Mouse (Mus musculus) cerebellum, adult 2 months (tissue): ENCODE results near the gene Ryr2. TPM values are rescaled to one million over a fixed set of nuclear protein-coding genes. Genes with fewer than 3 reads are reported as not detected.

Source experiments
- DNase-seq, 2 experiments: peaks; one replicate each; pipeline ENCODE4 v3.0.0; 2021
- H3K27ac ChIP-seq: fragments of 200-500 bp; 2 replicates; pipeline ENCODE4 v1.5.1; 2012; ENCODE audit warnings: low read length, control low read depth, inconsistent platforms; ENCODE audit not compliant: insufficient read depth
- H3K27me3 ChIP-seq: fragments of 200-500 bp; 2 replicates; pipeline ENCODE4 v1.6.1; 2012; ENCODE audit warnings: inconsistent platforms, mild to moderate bottlenecking, low read length, moderate library complexity; ENCODE audit not compliant: control insufficient read depth, insufficient read depth
- H3K4me1 ChIP-seq: fragments of 200-500 bp; 2 replicates; pipeline ENCODE4 v1.6.1; 2011; ENCODE audit warnings: low read length; ENCODE audit not compliant: control insufficient read depth, insufficient read depth
- H3K4me3 ChIP-seq: fragments of 200-500 bp; replicated peaks from 2 replicates; pipeline ENCODE3; 2011; ENCODE audit warnings: mild to moderate bottlenecking, low read depth, low read length, control low read depth; ENCODE audit not compliant: insufficient read depth
- CTCF ChIP-seq: fragments of 200-500 bp; IDR thresholded peaks from 2 replicates; pipeline ENCODE4 v1.5.1; 2011; ENCODE audit warnings: low read depth, mild to moderate bottlenecking, control low read depth, low read length, moderate library complexity, borderline replicate concordance; ENCODE audit not compliant: insufficient read depth
- POLR2A ChIP-seq: fragments of 200-500 bp; IDR thresholded peaks from 2 replicates; pipeline ENCODE4 v1.6.1; 2011; ENCODE audit warnings: low read length, control low read depth, borderline replicate concordance; ENCODE audit not compliant: insufficient read depth
- WGBS: fragments of 180-500 bp; shearing (Covaris S2); methylation state at CpG from one replicate; pipeline ENCODE4 v1.1.7; 2018; 5-methylcytosine and 5-hydroxymethylcytosine counted together
- polyA plus RNA-seq: library from polyadenylated mRNA; depleted of rRNA; stranded (reverse); fragments of >200 nt; gene quantifications from 2 replicates; pipeline ENCODE4 v1.2.3, GENCODE M21; 2012

Gene Ryr2
- polyA plus RNA-seq, 1 experiment, result 59.8 TPM

DNA sequence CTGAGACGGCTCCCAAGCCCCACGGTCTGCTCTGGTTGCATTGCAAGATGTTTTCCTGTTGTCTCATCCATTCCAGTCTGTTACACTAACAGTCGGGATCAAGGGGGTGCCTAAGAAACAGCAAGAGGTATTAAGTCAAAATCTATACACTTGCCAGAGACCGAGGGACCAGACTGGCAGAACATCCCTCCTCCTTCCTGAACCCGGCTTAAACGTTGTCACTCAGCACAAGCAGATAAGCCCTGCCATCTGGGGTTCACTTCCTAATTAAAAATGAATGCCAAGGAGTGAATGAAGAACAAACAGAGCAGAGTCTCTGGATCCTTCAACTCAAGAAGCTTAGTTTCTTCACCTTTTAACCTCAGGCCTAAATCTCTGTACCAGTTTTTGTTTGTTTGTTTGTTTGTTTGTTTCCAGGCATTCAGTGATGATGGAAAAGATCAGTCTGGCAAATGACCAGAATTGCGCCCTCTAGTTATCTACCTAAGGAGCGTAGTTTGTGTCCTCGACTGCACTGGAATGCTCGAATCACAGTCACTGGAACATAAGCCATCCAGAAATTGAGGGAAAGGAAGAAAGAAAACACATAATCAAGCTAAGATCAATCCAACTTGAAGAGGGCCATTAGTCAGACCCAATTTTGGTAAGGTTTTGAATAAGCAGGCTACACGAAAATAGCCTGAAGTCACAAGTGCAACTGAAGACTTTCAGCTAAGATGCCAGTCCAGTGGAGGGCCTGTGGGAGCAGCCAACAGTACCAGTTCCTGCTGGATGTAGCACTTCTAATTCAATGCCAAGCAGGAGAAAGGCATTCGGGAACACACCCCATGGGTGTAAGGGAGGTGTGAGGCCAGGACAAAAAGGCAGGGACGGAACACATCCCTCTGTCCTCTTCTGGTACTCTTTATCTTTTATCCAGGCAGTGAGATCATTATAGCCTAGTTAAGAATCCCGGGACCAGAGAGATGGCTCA lies 36.3 kb downstream of the Ryr2 start:
- WGBS, result 44% methylated on average over 14 of the region's 14 CpGs
- peaks cover 38% of the 10 kb centered on the region for H3K4me1 ChIP-seq
- H3K27ac ChIP-seq, result no peak overlapping the region

DNA sequence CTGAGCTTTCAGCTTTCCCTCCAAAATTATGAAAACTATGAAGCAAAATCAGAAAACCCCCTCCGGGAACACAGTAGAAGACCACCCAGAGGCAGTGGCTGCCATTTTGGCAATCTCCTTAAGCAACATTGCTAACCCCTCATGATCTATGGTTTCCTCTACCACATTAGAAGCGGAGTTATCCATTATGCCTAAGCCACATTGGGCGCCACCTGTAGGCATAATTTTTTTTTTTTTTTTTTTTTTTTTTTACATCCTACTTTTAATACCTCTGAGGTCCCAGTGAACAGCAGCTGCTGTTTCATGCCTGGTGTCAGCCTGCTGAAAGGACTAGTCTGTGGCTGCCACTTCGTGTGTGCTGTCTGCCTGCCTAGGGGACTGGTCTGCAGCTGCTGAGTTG lies 42.2 kb downstream of the Ryr2 start:
- WGBS, result 86% methylated on average over 4 of the region's 4 CpGs
- no peak overlapping the region for H3K4me3 ChIP-seq
- no peaks in the 10 kb centered on the region for H3K27me3 ChIP-seq
- DNase-seq, result no peak
- no peak overlapping the region for H3K27ac ChIP-seq
- peaks cover 34% of the 10 kb centered on the region for H3K4me1 ChIP-seq
- TF ChIP-seq CTCF (no peak), POLR2A (no peak)

More for the DNA sequence above, 36.3 kb downstream of the Ryr2 start:
- TF ChIP-seq POLR2A (no peak), CTCF (no peak)
- peak in 1 of 2 experiments; percentile 59 for DNase-seq
- no peak overlapping the region for H3K4me3 ChIP-seq
- H3K27me3 ChIP-seq, result no peaks in the 10 kb centered on the region

DNA sequence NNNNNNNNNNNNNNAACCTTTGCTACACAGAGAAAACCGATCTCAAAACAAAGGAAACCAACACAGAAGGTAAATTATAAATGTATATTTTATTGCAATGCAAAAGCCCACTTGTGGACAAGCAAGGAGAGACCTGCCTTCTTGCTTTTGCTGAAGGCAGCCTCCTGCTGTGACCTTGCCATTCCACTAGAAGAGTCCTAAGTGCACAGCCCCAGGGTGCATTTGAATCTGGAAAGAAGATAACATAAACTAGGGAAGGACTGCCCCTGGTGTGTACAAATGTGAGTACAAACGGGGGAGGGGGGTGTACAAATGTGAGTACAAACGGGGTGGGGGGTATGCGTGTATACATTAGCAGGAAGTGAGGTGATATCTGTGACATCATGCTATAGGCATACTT lies 43.2 kb downstream of the Ryr2 start:
- DNase-seq, result no peak
- peaks cover 34% of the 10 kb centered on the region for H3K4me1 ChIP-seq
- WGBS, result 75% methylated on average over 4 of the region's 4 CpGs
- no peak overlapping the region for H3K27ac ChIP-seq
- H3K27me3 ChIP-seq, result no peaks in the 10 kb centered on the region
- TF ChIP-seq POLR2A (no peak), CTCF (no peak)
- no peak overlapping the region for H3K4me3 ChIP-seq

- Histone ChIP-seq H3K27ac (peak overlapping the region; percentile 45), H3K4me1 (peaks cover 27% of the 10 kb centered on the region), H3K4me3 (no peak overlapping the region), H3K27me3 (no peaks in the 10 kb centered on the region)
- 61% methylated on average over 8 of the region's 8 CpGs for WGBS
- TF ChIP-seq POLR2A (no peak), CTCF (peak; percentile 55; the same call in 1 of the 2 replicates)
- peak; percentile 31 to 58 for DNase-seq
Observed at GRCm38 (mm10) chr13:12057357-12057771, 49.4 kb downstream of the Ryr2 start.

DNA sequence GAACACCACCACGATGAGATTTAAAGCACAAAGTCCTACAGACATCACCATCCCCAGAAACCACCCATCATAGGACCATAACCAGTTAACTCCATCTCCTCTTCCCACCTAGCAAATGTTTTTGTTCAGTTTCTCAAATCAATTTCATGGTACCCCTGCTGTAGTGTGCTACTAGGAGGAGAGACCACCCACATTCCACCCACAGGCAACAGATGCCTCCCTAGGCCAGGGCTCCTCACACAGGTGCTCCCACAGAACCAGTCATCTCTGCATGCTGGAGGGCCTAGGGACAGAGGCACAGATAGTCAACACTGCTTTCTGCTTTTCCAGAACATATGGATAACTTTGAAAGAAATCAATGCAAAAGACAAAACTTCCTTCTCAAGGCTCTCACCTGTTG lies 50.8 kb downstream of the Ryr2 start:
- no peak overlapping the region for H3K27ac ChIP-seq
- WGBS, result 75% methylated on average over 1 of the region's 1 CpGs
- H3K27me3 ChIP-seq, result no peaks in the 10 kb centered on the region
- TF ChIP-seq CTCF, result no peak
- TF ChIP-seq POLR2A, result no peak
- no peak for DNase-seq
- no peak overlapping the region for H3K4me3 ChIP-seq
- peaks cover 14% of the 10 kb centered on the region for H3K4me1 ChIP-seq

- DNase-seq, result no peak
- TF ChIP-seq POLR2A, result no peak
- no peak for TF ChIP-seq CTCF
Observed at GRCm38 (mm10) chr13:12053910-12054309, 52.8 kb downstream of the Ryr2 start.

DNA sequence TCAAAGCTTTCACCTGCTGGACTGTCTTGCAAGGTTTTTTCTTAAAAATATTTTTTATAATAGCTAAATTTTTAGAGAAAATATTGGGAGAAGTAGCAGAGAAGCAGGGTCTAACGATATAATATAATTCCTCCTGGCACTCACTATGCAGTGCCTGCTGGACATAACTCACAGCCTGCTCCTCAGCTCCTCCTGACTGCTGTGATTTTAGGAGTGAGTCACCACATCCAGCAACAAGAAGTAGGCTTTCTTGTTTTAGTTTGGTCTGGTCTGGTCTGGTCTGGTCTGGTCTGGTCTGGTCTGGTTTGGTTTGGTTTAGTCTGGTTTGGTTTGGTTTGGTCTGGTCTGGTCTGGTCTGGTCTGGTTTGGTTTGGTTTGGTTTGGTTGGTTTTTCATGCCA lies 55.9 kb downstream of the Ryr2 start:
- no peak for DNase-seq
- no peak overlapping the region for H3K4me3 ChIP-seq
- H3K27me3 ChIP-seq, result no peaks in the 10 kb centered on the region
- 6% methylated on average over 1 of the region's 1 CpGs for whole genome bisulfite sequencing
- H3K27ac ChIP-seq, result no peak overlapping the region
- TF ChIP-seq CTCF (no peak), POLR2A (no peak)
- H3K4me1 ChIP-seq, result peaks cover 3% of the 10 kb centered on the region; the same call in 1 of the 2 replicates

More at GRCm38 (mm10) chr13:12053910-12054309, 52.8 kb downstream of the Ryr2 start:
- 90% methylated on average over 3 of the region's 3 CpGs for WGBS
- no peak overlapping the region for H3K27ac ChIP-seq
- no peak overlapping the region for H3K4me3 ChIP-seq
- peaks cover 9% of the 10 kb centered on the region for H3K4me1 ChIP-seq
- no peaks in the 10 kb centered on the region for H3K27me3 ChIP-seq

- H3K4me3 ChIP-seq, result no peak overlapping the region
- H3K4me1 ChIP-seq, result peaks cover 19% of the 10 kb centered on the region
- DNase-seq, result no peak
- TF ChIP-seq POLR2A (no peak), CTCF (no peak)
- WGBS, result 87% methylated on average over 4 of the region's 4 CpGs
- H3K27ac ChIP-seq, result no peak overlapping the region
- no peaks in the 10 kb centered on the region for H3K27me3 ChIP-seq
Observed at GRCm38 (mm10) chr13:12047059-12047458, 59.7 kb downstream of the Ryr2 start.
